Mouse (Mus musculus): Measurements from ENCODE around the gene Xrcc6.

Xrcc6 gene

DNA sequence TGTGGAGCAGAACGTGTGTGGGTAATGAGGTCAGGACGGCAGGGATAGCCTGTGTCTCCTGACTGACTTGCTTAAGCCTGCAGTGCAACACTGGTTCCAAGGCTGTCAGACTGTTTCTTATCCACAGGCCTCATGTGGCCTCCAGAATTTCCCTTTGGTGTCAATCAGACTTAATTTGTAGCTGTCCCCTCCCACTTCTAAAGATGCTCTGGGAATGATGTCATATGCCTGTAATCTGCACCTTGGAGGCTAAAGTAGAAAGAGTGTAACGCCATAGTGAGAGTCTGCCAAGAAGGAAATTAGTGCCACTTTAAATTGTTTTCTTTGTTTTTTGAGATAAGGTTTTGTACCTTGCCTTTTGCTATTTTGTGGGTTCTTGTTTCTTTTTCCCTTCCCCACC is 31.7 kb downstream of the Xrcc6 start:
- no peak for DNase-seq (ENCODE audit: low spot score)

GRCm38 (mm10) chr15:82022535-82023088 is 35.0 kb downstream of the Xrcc6 start:
- no peak for DNase-seq (ENCODE audit: low spot score)

- no peak for DNase-seq (ENCODE audit: low spot score)
These were observed 36.5 kb downstream of the Xrcc6 start for GRCm38 (mm10) chr15:82023965-82024635.

- DNase-seq (ENCODE audit: low spot score): no peak
These were observed 39.6 kb downstream of the Xrcc6 start for GRCm38 (mm10) chr15:82027276-82027675.

- no peak for DNase-seq (ENCODE audit: low spot score)
These were observed 40.1 kb downstream of the Xrcc6 start for GRCm38 (mm10) chr15:82027726-82028125.

- no peak for DNase-seq (ENCODE audit: low spot score)
These were observed 44.8 kb downstream of the Xrcc6 start for GRCm38 (mm10) chr15:82032386-82032785.

DNA sequence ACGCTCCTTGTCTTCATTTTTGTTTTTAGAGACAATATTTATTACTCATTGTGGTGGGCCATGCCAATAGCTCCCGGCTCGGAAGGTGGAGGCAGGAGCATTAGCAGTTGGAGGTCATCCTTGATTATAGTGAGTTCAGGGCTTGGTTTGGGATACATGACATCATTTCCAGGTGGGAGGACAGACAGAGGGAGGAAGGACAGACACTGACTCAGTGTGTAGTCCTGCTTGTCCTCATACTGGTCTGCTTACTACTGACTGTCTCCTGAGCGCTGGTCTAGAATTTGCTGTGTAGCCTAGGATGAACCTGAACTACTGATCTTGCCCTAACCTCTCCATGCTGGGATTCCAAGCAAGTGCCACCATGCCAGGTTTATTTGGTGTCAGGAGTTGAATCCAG is 46.1 kb downstream of the Xrcc6 start, which contains the start of gene Desi1:
Desi1 (minus strand) TSS at position 101 of the 400 bp plus-strand sequence.
- no peak for DNase-seq (ENCODE audit: low spot score)

DNA sequence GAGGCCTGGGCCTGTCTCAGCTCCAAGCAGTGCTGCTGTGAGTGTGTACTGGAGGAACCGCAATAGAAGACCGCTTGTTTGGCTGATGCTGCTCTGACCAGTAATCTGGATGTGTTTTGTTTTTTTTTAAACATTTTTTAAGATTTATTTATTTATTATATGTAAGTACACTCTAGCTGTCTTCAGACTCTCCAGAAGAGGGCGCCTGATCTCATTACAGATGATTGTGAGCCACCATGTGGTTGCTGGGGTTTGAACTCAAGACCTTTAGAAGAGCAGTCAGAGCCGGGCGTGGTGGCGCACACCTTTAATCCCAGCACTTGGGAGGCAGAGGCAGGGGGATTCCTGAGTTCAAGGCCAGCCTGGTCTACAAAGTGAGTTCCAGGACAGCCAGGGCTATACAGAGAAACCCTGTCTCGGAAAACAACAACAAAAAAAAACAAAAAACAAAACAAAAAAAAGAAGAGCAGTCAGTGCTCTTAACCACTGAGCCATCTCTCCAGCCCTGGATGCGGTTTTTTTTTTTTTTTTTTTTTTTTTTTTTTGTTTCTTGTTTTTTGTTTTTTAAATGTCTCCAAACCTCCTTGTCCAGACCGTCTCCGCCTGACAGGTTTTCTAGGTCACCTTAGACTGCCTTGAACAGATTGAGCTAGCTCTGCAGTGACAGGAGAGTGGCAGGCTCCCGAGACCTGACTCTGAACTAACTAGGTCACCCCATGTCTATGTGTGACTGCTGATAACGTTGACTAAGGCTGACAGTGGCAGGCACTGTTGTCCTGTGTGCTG is 48.5 kb downstream of the Xrcc6 start:
- no peak for DNase-seq (ENCODE audit: low spot score)

DNA sequence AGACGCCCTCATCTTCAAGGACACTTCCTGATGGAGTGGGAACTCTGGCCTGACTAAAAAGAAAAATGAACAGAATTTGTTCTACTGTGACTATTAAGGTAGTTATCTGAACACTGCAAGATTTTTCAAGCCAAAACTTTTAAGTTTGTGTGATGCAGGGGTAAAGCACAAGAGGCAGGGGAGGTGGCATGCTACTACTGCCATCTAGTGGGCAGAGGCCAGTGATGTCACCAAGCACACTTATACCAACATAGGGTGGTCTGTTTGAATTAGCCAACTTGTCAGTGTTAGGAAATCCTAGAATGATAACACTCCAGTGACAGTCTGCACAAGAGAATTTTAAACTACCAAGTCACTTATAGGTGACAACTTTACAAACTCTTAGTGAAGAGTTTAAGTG is 53.0 kb downstream of the Xrcc6 start:
- no peak for DNase-seq (ENCODE audit: low spot score)

GRCm38 (mm10) chr15:82044166-82044784 is 56.6 kb downstream of the Xrcc6 start:
- no peak for DNase-seq (ENCODE audit: low spot score)

GRCm38 (mm10) chr15:82046246-82046891 is 58.7 kb downstream of the Xrcc6 start:
- no peak for DNase-seq (ENCODE audit: low spot score)

DNA sequence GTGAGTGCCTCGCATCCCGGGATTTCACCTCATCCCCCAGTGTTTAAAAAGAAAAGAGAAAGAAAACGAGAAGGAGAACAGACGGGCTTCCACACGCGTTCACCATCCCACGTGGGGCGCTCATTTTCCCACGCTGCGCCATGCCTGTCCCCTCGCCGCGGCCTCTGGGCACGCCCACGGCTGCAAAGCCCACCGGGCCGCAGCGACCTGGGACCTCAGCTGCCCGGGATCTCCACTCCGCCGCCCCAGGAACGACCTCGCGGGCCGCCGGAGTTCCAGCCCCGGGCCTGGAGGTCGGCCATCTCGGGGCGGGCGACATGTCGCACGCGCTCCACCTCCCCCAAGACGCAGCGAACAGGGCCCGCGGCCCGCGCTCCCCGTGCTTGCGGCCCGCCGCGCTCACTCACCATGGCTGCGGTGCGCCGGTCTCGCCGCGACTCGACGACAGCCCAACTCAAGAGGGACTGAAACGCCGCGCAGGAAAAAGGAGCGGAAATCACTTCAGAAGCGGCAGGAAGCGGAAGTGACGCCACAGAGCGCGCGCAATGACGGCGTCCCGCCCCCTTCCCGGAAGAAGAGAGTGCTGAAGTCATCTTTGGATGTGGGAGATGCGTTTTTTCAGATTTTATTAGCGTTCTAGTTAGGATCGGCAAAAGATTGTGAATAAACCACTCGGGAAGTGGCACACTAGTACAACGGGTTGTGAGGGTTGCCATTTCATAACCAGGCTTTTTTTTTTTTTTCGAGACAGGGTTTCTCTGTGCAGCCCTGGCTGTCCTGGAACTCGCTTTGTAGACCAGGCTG is 59.6 kb downstream of the Xrcc6 start, which contains the start of gene Snu13:
Snu13 (minus strand) TSS at position 519 of the 804 bp plus-strand sequence.
- peak; percentile 68 for DNase-seq (ENCODE audit: low spot score)

- DNase-seq (ENCODE audit: low spot score): no peak
These were observed 64.9 kb downstream of the Xrcc6 start for GRCm38 (mm10) chr15:82052544-82052943.

GRCm38 (mm10) chr15:82058719-82059201 is 71.1 kb downstream of the Xrcc6 start, which contains the start of gene 4930407I10Rik:
TSS of gene 4930407I10Rik (plus strand) at chr15:82059151.
- DNase-seq (ENCODE audit: low spot score): no peak

GRCm38 (mm10) chr15:82063909-82064308 is 76.3 kb downstream of the Xrcc6 start:
- no peak for DNase-seq (ENCODE audit: low spot score)

GRCm38 (mm10) chr15:82065511-82065910 is 77.9 kb downstream of the Xrcc6 start:
- DNase-seq (ENCODE audit: low spot score): no peak

DNA sequence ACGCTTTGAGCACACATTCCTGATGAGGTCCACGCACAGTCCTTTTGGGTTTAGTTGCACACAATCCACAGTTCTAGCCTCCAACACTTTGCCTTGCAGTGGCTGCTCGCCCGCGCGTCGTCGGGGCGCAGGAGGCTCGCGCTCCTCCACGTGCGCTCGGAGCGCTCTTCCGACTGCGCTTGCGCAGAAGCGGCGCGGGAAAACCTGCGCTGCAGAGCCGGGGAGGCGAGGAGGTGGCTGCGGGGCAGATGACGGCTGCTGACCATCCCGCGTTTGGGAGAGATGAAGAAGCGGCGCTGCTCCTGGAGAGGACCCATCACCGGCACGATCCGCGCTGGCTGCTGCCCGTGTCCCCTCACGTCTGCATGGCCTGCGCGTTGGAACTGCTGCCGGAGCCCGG is 82.3 kb downstream of the Xrcc6 start, which contains the start of gene Mei1:
Mei1 (plus strand) TSS at position 99 of the 400 bp plus-strand sequence.
- no peak for DNase-seq (ENCODE audit: low spot score)

DNA sequence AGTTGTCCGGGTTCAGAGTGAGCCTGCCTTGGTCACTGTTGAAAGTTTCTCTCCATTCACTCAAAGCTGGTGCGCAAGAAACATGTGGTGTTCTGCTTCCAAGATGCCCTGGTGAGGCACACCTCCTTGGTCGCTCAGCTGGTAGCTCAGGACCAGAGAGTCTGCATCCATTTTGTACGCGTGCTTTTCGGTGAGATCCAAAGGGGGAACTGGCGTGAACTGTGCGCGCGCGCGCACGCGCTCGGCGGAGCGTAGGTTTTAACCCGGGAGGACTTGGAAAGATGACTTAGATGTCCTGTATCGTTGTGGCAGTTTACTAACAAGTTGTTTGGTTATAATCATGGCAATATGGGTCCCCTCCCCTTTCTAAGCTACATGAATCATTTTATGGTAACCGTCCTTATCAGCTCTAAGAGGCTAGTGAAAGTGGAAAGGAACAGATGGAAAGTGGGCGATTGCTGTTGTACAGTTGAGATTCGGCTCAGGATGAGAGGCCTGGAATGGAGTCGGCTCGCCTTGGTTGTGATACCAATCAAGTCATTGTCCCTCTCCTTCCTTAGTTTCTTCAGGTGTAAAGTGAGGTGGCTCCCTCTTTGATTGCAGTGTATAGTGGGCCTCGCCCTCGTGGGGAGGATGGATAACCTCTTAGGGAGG is 84.3 kb downstream of the Xrcc6 start:
- DNase-seq (ENCODE audit: low spot score): no peak

DNA sequence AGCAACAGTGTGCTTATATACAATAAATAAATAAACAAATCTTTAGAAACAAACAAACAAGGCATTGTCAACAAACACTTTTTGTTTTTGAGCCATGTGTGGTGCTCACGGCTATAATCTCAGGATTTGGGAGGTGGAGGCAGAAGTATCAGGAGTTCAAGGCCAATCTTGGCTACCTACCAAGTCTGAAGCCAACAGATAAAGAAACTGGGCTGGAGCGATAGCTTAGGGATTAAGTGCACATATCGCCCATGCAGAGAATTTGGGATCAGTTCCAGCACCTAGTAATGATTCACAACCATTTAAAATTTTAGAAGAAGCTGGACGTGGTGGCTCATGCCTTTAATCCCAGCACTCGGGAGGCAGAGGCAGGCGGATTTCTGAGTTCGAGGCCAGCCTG is 85.9 kb downstream of the Xrcc6 start:
- DNase-seq (ENCODE audit: low spot score): no peak

GRCm38 (mm10) chr15:82079883-82080282 is 92.2 kb downstream of the Xrcc6 start:
- no peak for DNase-seq (ENCODE audit: low spot score)

Data from urinary bladder, postnatal 10 days (tissue).